Mouse (Mus musculus): ENCODE results near the gene Mtg1. TPM values are rescaled to one million over a fixed set of nuclear protein-coding genes. Genes with fewer than 3 reads are reported as not detected.

Gene Mtg1
- polyA plus RNA-seq, 1 experiment from 2014 or later, result 30.6 TPM

Other genes with a start within 250 kb of the Mtg1 start
- gene Kndc1, start 242.9 kb upstream of the Mtg1 start, polyA plus RNA-seq (2015; fragmentation: Nextera tagmentation; extraction: Ambion mirVana), result 8.3 and 10.0 TPM in 2 replicates
- gene Utf1, start 193.8 kb upstream of the Mtg1 start, polyA plus RNA-seq (2015; fragmentation: Nextera tagmentation; extraction: Ambion mirVana), result not detected in 2 replicates
- gene 6430531B16Rik, start 158.8 kb upstream of the Mtg1 start, polyA plus RNA-seq (2015; fragmentation: Nextera tagmentation; extraction: Ambion mirVana), result 0.91 and 1.2 TPM in 2 replicates
- 3.9 and 5.3 TPM in 2 replicates for gene Adam8, start 145.0 kb upstream of the Mtg1 start, polyA plus RNA-seq (2015; fragmentation: Nextera tagmentation; extraction: Ambion mirVana)
- gene Zfp511, start 101.2 kb upstream of the Mtg1 start, polyA plus RNA-seq (2015; fragmentation: Nextera tagmentation; extraction: Ambion mirVana), result 52.5 and 54.2 TPM in 2 replicates
- gene Tubgcp2, start 100.9 kb upstream of the Mtg1 start, polyA plus RNA-seq (2015; fragmentation: Nextera tagmentation; extraction: Ambion mirVana), result 55.8 and 60.9 TPM in 2 replicates
- 16.5 and 28.5 TPM in 2 replicates for gene Msx3, start 88.5 kb upstream of the Mtg1 start, polyA plus RNA-seq (2015; fragmentation: Nextera tagmentation; extraction: Ambion mirVana)
- 104 and 105 TPM in 2 replicates for gene Caly, start 55.0 kb upstream of the Mtg1 start, polyA plus RNA-seq (2015; fragmentation: Nextera tagmentation; extraction: Ambion mirVana)
- not detected in 2 replicates for gene Prap1, start 44.2 kb upstream of the Mtg1 start, polyA plus RNA-seq (2015; fragmentation: Nextera tagmentation; extraction: Ambion mirVana)
- gene Fuom, start 35.1 kb upstream of the Mtg1 start, polyA plus RNA-seq (2015; fragmentation: Nextera tagmentation; extraction: Ambion mirVana), result 27.9 and 30.4 TPM in 2 replicates
- 10.0 and 11.8 TPM in 2 replicates for gene Paox, start 21.8 kb upstream of the Mtg1 start, polyA plus RNA-seq (2015; fragmentation: Nextera tagmentation; extraction: Ambion mirVana)
- gene Echs1, start 21.1 kb upstream of the Mtg1 start, polyA plus RNA-seq (2015; fragmentation: Nextera tagmentation; extraction: Ambion mirVana), result 123 and 125 TPM in 2 replicates
- gene Sprn, start 17.3 kb downstream of the Mtg1 start, polyA plus RNA-seq (2015; fragmentation: Nextera tagmentation; extraction: Ambion mirVana), result 10.8 and 11.0 TPM in 2 replicates
- gene Olfr522, start 27.2 kb downstream of the Mtg1 start, polyA plus RNA-seq (2015; fragmentation: Nextera tagmentation; extraction: Ambion mirVana), result not detected in 2 replicates
- gene Olfr523, start 35.7 kb downstream of the Mtg1 start, polyA plus RNA-seq (2015; fragmentation: Nextera tagmentation; extraction: Ambion mirVana), result not detected in 2 replicates
- not detected in 2 replicates for gene Olfr524, start 68.4 kb downstream of the Mtg1 start, polyA plus RNA-seq (2015; fragmentation: Nextera tagmentation; extraction: Ambion mirVana)
- not detected in 2 replicates for gene Cd163l1, start 80.7 kb downstream of the Mtg1 start, polyA plus RNA-seq (2015; fragmentation: Nextera tagmentation; extraction: Ambion mirVana)
- not detected in 2 replicates for gene 5830411N06Rik, start 109.7 kb downstream of the Mtg1 start, polyA plus RNA-seq (2015; fragmentation: Nextera tagmentation; extraction: Ambion mirVana)
- gene Olfr525, start 183.3 kb downstream of the Mtg1 start, polyA plus RNA-seq (2015; fragmentation: Nextera tagmentation; extraction: Ambion mirVana), result not detected in 2 replicates
- not detected in 2 replicates for gene Olfr527, start 196.5 kb downstream of the Mtg1 start, polyA plus RNA-seq (2015; fragmentation: Nextera tagmentation; extraction: Ambion mirVana)
- not detected in 2 replicates for gene Olfr60, start 224.1 kb downstream of the Mtg1 start, polyA plus RNA-seq (2015; fragmentation: Nextera tagmentation; extraction: Ambion mirVana)
- not detected in 2 replicates for gene Olfr530, start 238.8 kb downstream of the Mtg1 start, polyA plus RNA-seq (2015; fragmentation: Nextera tagmentation; extraction: Ambion mirVana)

All from hindbrain, embryonic 13.5 days (tissue).